Mouse (Mus musculus) heart, embryonic 15.5 days (tissue): ENCODE data around the gene Igsf9. TPM values are rescaled to one million over a fixed set of nuclear protein-coding genes. Genes with fewer than 3 reads are reported as not detected.

Experiments
- ATAC-seq: fragments of 200-750 bp; cut with Nextera tagmentation; replicated peaks from 2 replicates; pipeline ENCODE4 v1.8.0; 2017; ENCODE audit warnings: low read depth, moderate TSS enrichment; ENCODE audit not compliant: insufficient number of reproducible peaks, insufficient read depth, low FRiP score
- H3K27ac ChIP-seq: fragments of 300-500 bp; sonication (generic); 2 replicates; pipeline ENCODE4 v1.5.1; 2015; ENCODE audit warnings: mild to moderate bottlenecking, inconsistent platforms
- H3K27me3 ChIP-seq: fragments of 300-500 bp; sonication (generic); 2 replicates; pipeline ENCODE4 v1.6.1; 2015; ENCODE audit warnings: inconsistent platforms
- H3K36me3 ChIP-seq: fragments of 300-500 bp; sonication (generic); 2 replicates; pipeline ENCODE4 v1.6.1; 2015; ENCODE audit warnings: mild to moderate bottlenecking, inconsistent platforms
- H3K4me1 ChIP-seq: fragments of 300-500 bp; sonication (generic); replicated peaks from 2 replicates; pipeline ENCODE4 v1.6.1; 2015; ENCODE audit warnings: inconsistent platforms
- H3K4me2 ChIP-seq: fragments of 300-500 bp; sonication (generic); 2 replicates; pipeline ENCODE4 v1.6.1; 2015; ENCODE audit warnings: inconsistent platforms, mild to moderate bottlenecking, moderate library complexity
- H3K4me3 ChIP-seq: fragments of 300-500 bp; sonication (generic); 2 replicates; pipeline ENCODE4 v1.5.1; 2015; ENCODE audit warnings: mild to moderate bottlenecking, inconsistent platforms
- H3K9ac ChIP-seq: fragments of 300-500 bp; sonication (generic); 2 replicates; pipeline ENCODE4 v1.6.1; 2015; ENCODE audit warnings: mild to moderate bottlenecking, inconsistent platforms
- H3K9me3 ChIP-seq: fragments of 300-500 bp; sonication (generic); replicated peaks from 2 replicates; pipeline ENCODE4 v1.6.1; 2016; ENCODE audit warnings: inconsistent platforms
- WGBS: fragments of 180-500 bp; shearing (Covaris S2); methylation state at CpG from one replicate; pipeline ENCODE4 v1.1.7; 2015; ENCODE audit warnings: mixed read lengths; 5-methylcytosine and 5-hydroxymethylcytosine counted together
- polyA plus RNA-seq: library from polyadenylated mRNA; unstranded; fragments of >200 nt; fragmentation: Nextera tagmentation; extraction: Ambion mirVana; gene quantifications from 2 replicates; pipeline ENCODE4 v1.2.1, GENCODE M21; 2015

Gene Igsf9
- polyA plus RNA-seq, 1 experiment from 2014 or later, result 2.9 TPM

GRCm38 (mm10) chr1:172508172-172508571 lies 26.6 kb downstream of the Igsf9 start:
- 0 out of 2 replicates have a peak, but pooled peaks have one; percentile 28 for ATAC-seq
- Histone ChIP-seq H3K4me3 (no peak overlapping the region), H3K36me3 (peaks cover 36% of the 10 kb centered on the region), H3K4me2 (no peak overlapping the region), H3K27me3 (no peaks in the 10 kb centered on the region), H3K9me3 (no peaks in the 10 kb centered on the region), H3K4me1 (peaks cover 70% of the 10 kb centered on the region), H3K27ac (peak overlapping the region; percentile 52), H3K9ac (no peak overlapping the region)
- WGBS, result 31% methylated on average over 2 of the region's 2 CpGs

DNA sequence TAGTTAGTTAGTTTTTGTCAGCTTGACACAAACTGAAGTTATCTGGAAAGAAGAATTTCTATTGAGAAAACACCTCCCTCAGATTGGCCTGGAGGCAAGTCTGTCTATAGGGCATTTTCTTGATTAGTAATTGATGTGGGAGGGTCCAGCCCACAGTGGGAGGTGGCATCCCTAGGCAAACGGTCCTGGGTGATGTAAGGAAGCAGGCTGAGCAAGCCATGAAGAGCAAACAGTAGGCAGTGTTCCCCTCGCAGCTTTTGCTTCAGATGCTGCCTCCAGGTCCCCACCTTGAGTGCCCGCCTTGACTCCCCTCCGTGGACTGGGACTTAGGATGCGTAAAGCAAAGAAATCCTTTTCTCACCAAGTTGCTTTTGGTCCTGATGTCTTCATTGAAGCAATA lies 27.6 kb downstream of the Igsf9 start:
- peaks cover 36% of the 10 kb centered on the region for H3K36me3 ChIP-seq
- H3K9me3 ChIP-seq, result no peaks in the 10 kb centered on the region
- no peak overlapping the region for H3K27ac ChIP-seq
- H3K4me3 ChIP-seq, result no peak overlapping the region
- H3K9ac ChIP-seq, result no peak overlapping the region
- no peaks in the 10 kb centered on the region for H3K27me3 ChIP-seq
- WGBS, result 77% methylated on average over 5 of the region's 5 CpGs
- no peak overlapping the region for H3K4me2 ChIP-seq
- no peak for ATAC-seq
- peaks cover 72% of the 10 kb centered on the region for H3K4me1 ChIP-seq

DNA sequence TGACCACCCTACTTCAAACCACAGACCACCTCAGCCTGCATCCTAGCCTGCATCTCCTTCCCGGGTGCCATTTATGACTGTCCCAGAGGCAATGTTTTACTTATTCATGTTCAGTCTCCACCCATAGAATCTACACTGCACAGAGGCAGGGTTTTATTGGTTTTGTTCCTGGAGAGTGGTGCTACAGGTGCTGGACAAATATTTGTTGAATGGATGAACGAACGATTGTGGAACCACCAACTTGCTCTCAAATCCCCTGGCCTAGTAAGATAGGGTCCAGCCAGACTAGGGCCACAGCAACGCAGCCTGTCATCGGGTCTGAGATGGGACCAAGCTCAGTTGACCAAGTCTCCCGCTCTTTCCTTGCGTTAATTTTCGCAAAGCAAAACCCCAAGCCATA lies 28.4 kb downstream of the Igsf9 start:
- H3K27ac ChIP-seq, result 0 out of 2 replicates have a peak overlapping the region, but pooled peaks have one; percentile 3
- WGBS, result 54% methylated on average over 8 of the region's 8 CpGs
- no peaks in the 10 kb centered on the region for H3K27me3 ChIP-seq
- H3K4me3 ChIP-seq, result no peak overlapping the region
- peaks cover 74% of the 10 kb centered on the region for H3K4me1 ChIP-seq
- ATAC-seq, result no peak
- H3K4me2 ChIP-seq, result no peak overlapping the region
- H3K9ac ChIP-seq, result no peak overlapping the region
- peaks cover 33% of the 10 kb centered on the region for H3K36me3 ChIP-seq
- no peaks in the 10 kb centered on the region for H3K9me3 ChIP-seq

DNA sequence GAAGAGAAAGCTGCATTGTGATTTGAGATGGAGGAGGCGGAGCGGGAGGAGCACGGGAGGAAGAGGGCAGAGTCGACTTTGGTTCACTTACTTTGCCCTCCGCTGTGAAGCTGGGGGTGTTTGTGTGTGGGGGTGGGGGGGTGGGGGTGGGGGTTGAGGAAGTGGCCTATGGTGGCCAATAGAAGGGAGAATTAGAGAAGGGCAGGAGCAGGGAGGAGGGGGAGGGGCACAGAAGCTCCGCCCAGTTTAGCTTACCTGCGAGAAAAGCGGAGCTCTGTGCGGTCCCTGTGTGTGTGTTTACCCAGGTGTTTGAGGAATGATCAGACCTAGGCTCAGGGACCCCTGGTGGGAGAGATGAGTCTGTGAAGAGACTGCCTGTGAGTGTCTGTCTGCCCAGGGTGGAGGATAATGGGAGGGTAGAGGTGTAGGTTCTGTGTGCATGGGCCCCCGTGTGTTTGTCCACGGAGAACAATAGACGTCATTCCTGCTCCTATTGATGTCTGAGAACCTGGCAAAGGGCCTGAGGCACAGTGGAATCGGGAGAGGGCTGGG lies 28.9 kb downstream of the Igsf9 start:
- Histone ChIP-seq H3K9ac (no peak overlapping the region), H3K4me3 (no peak overlapping the region), H3K9me3 (no peaks in the 10 kb centered on the region), H3K27me3 (no peaks in the 10 kb centered on the region), H3K36me3 (peaks cover 28% of the 10 kb centered on the region), H3K4me1 (peaks cover 74% of the 10 kb centered on the region), H3K4me2 (no peak overlapping the region), H3K27ac (peak overlapping the region; percentile 33; the same call in 1 of the 2 replicates)
- WGBS, result 40% methylated on average over 13 of the region's 13 CpGs
- ATAC-seq, result 0 out of 2 replicates have a peak, but pooled peaks have one; percentile 4

GRCm38 (mm10) chr1:172512962-172513361 lies 31.4 kb downstream of the Igsf9 start:
- Histone ChIP-seq H3K4me3 (peak overlapping the region; percentile 27), H3K4me2 (peak overlapping the region; percentile 53), H3K36me3 (0 out of 2 replicates have a peak, but pooled peaks cover 4% of the 10 kb centered on the region), H3K4me1 (peaks cover 54% of the 10 kb centered on the region), H3K27ac (peak overlapping the region; percentile 82), H3K9me3 (no peaks in the 10 kb centered on the region), H3K9ac (no peak overlapping the region; the same call in 1 of the 2 replicates), H3K27me3 (no peaks in the 10 kb centered on the region)
- ATAC-seq, result no peak; the same call in 1 of the 2 replicates
- 17% methylated on average over 13 of the region's 13 CpGs for WGBS

DNA sequence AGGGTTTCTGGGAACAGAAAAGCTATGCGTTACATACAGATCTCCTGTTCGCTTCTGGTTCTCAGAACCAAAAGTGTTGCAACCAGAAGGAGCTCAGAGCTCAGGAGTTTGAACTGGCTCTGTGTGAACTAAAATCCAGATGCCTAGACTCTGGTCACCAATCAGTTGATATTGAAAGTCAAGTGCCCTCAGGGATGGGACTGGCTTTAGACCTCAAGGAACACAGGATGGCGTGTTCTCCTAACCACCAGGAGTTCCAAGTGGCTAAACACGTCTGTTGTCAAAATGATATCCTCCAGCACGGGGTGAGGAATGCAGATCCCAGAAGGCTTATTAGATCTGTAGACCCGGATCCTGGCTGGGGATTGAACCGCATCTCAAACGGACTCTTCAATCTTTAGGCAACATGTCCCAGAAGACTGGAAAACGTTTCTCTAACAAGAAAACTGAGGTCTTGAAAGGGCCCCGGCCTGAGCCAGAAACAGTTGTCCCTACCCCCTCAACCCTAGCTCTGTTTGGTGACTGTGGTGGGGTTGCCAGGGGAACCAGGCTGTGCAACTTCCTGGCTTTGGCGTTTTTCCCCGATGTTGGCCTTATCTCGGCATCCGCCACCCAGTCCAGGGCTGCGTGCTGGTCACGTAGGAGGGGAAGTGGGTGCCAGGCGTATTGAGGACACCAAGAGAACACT lies 32.1 kb downstream of the Igsf9 start:
- H3K4me2 ChIP-seq, result peak overlapping the region; percentile 53

DNA sequence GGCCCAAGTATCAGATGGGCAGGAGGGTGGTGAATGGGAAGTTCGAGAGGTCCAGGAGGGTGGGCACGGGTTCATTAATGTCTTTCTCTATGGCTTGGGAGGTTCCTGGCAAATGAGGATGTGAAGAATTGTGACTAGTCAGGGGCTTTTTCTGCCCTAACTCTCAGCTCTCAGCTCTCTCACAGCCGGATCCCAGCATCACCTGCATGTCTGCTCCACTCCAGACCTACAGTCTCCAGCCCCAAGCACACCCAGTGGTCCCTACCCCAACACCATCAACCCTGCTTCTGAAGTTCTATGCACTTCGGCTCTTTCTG lies 32.6 kb downstream of the Igsf9 start:
- Histone ChIP-seq H3K4me3 (no peak overlapping the region), H3K4me2 (peak overlapping the region; percentile 53), H3K36me3 (no peaks in the 10 kb centered on the region), H3K9ac (no peak overlapping the region), H3K4me1 (peaks cover 46% of the 10 kb centered on the region), H3K27me3 (no peaks in the 10 kb centered on the region), H3K9me3 (no peaks in the 10 kb centered on the region), H3K27ac (peak overlapping the region; percentile 82)
- ATAC-seq, result peak; percentile 16; the same call in 1 of the 2 replicates
- 44% methylated on average over 4 of the region's 4 CpGs for WGBS

More for the DNA sequence above, 32.1 kb downstream of the Igsf9 start:
- Histone ChIP-seq H3K27me3 (no peaks in the 10 kb centered on the region), H3K36me3 (0 out of 2 replicates have a peak, but pooled peaks cover under 1% of the 10 kb centered on the region), H3K4me3 (no peak overlapping the region; the same call in 1 of the 2 replicates), H3K27ac (peak overlapping the region; percentile 82), H3K9me3 (no peaks in the 10 kb centered on the region), H3K4me1 (peaks cover 48% of the 10 kb centered on the region), H3K9ac (0 out of 2 replicates have a peak overlapping the region, but pooled peaks have one; percentile 11)
- ATAC-seq, result peak; percentile 79
- 31% methylated on average over 17 of the region's 17 CpGs for WGBS

GRCm38 (mm10) chr1:172514551-172515268 lies 33.1 kb downstream of the Igsf9 start:
- Histone ChIP-seq H3K4me1 (peaks cover 42% of the 10 kb centered on the region), H3K4me3 (no peak overlapping the region), H3K4me2 (no peak overlapping the region), H3K9me3 (no peaks in the 10 kb centered on the region), H3K36me3 (no peaks in the 10 kb centered on the region), H3K27me3 (no peaks in the 10 kb centered on the region), H3K27ac (peak overlapping the region; percentile 82), H3K9ac (no peak overlapping the region)
- 65% methylated on average over 7 of the region's 7 CpGs for WGBS
- ATAC-seq, result no peak

- no peaks in the 10 kb centered on the region for H3K36me3 ChIP-seq
- no peak; the same call in 1 of the 2 replicates for ATAC-seq
- 66% methylated on average over 1 of the region's 1 CpGs for WGBS
Observed at GRCm38 (mm10) chr1:172515396-172515795, 33.8 kb downstream of the Igsf9 start.

GRCm38 (mm10) chr1:172518013-172518412 lies 36.4 kb downstream of the Igsf9 start:
- H3K9ac ChIP-seq, result no peak overlapping the region
- 67% methylated on average over 4 of the region's 4 CpGs for WGBS
- H3K4me2 ChIP-seq, result no peak overlapping the region
- no peak overlapping the region for H3K4me3 ChIP-seq
- peaks cover 41% of the 10 kb centered on the region for H3K4me1 ChIP-seq
- no peak for ATAC-seq
- H3K36me3 ChIP-seq, result no peaks in the 10 kb centered on the region
- no peaks in the 10 kb centered on the region for H3K27me3 ChIP-seq
- H3K9me3 ChIP-seq, result no peaks in the 10 kb centered on the region
- no peak overlapping the region for H3K27ac ChIP-seq

More at GRCm38 (mm10) chr1:172515396-172515795, 33.8 kb downstream of the Igsf9 start:
- Histone ChIP-seq H3K9me3 (no peaks in the 10 kb centered on the region), H3K4me3 (no peak overlapping the region), H3K4me1 (peaks cover 43% of the 10 kb centered on the region), H3K9ac (no peak overlapping the region), H3K4me2 (no peak overlapping the region), H3K27me3 (no peaks in the 10 kb centered on the region), H3K27ac (peak overlapping the region; percentile 82)

- H3K27ac ChIP-seq, result peak overlapping the region; percentile 33; the same call in 1 of the 2 replicates
- no peak overlapping the region for H3K4me3 ChIP-seq
- no peaks in the 10 kb centered on the region for H3K36me3 ChIP-seq
- H3K27me3 ChIP-seq, result no peaks in the 10 kb centered on the region
- no peaks in the 10 kb centered on the region for H3K9me3 ChIP-seq
- no peak overlapping the region for H3K9ac ChIP-seq
- no peak overlapping the region for H3K4me2 ChIP-seq
- WGBS, result 54% methylated on average over 6 of the region's 6 CpGs
- no peak for ATAC-seq
- H3K4me1 ChIP-seq, result peaks cover 31% of the 10 kb centered on the region
Observed at GRCm38 (mm10) chr1:172519644-172520043, 38.1 kb downstream of the Igsf9 start.
